Mouse (Mus musculus) E14TG2a.4 (cell line): ENCODE results near the gene Pdzd4.
A peak's percentile ranks its signal among the peaks of the same experiment; 100 is the strongest.

ENCODE experiments used
- H3K27me3 ChIP-seq: 2 replicates; pipeline ENCODE4 v1.6.1; 2014; ENCODE audit warnings: low read length, control low read depth; ENCODE audit not compliant: insufficient read depth
- H3K36me3 ChIP-seq: 2 replicates; pipeline ENCODE4 v1.6.1; 2014; ENCODE audit warnings: low read length, control low read depth; ENCODE audit not compliant: insufficient read depth
- H3K4me1 ChIP-seq: replicated peaks from 2 replicates; pipeline ENCODE4 v1.6.1; 2014; ENCODE audit warnings: low read depth, low read length, control low read depth
- H3K4me3 ChIP-seq: replicated peaks from 2 replicates; pipeline ENCODE4 v1.5.1; 2014; ENCODE audit warnings: mild to moderate bottlenecking, low read length
- H3K9me3 ChIP-seq: 2 replicates; pipeline ENCODE4 v1.6.1; 2014; ENCODE audit warnings: low read length, control low read depth
- CTCF ChIP-seq: conservative IDR thresholded peaks from 2 replicates; pipeline ENCODE4 v1.5.1; 2014; ENCODE audit warnings: low read length
- NANOG ChIP-seq: IDR thresholded peaks from 2 replicates; pipeline ENCODE4 v1.6.1; 2014; ENCODE audit warnings: borderline replicate concordance, low read length, mixed read lengths
- POU5F1 ChIP-seq: IDR thresholded peaks from 2 replicates; pipeline ENCODE4 v1.6.1; 2014; ENCODE audit warnings: low read length, borderline replicate concordance

Pdzd4 gene

DNA sequence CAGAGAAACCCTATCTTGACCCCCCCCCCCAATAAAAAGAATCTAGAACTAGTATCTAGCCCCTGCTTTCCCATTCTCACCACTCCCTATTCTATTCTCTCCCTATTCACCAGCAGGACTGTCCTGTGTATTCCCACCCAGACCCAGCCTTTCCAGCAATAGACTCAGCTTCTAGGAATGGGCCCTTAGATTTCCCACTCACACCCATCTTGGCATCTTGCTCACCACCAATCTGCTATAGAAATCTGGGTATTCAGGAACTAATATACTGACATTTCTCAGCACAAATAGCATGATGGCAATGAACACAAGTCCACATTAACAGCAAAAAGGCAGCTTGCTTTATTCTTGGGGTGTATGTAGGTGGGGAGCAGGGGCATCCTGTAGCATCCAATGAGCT lies 31.7 kb downstream of the Pdzd4 start:
- H3K4me3 ChIP-seq = no peak overlapping the region

DNA sequence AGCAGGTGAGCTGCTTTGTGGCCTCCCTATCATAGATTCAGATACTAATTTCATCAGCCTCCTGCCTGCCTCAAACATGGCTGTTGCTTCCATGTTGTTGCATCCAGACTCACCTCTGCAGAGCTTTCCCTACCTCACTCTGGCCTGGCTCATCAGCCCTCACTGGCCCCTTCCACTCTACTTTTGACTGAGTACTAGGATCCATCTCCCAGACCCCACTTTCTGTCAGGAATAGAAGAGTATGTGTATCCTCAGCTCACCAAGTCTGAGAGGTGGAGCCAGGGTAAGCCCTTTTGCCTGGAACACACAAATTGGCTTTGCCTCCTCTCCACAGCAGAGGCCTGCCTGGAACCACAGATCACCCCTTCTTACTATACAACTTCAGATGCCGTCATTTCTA lies 36.3 kb downstream of the Pdzd4 start:
- Histone ChIP-seq H3K9me3 (no peaks in the 10 kb centered on the region), H3K36me3 (peaks cover 72% of the 10 kb centered on the region), H3K27me3 (no peaks in the 10 kb centered on the region), H3K4me3 (peak overlapping the region; percentile 89), H3K4me1 (peaks cover 72% of the 10 kb centered on the region)
- no peak for TF ChIP-seq CTCF
- TF ChIP-seq POU5F1 = no peak
- no peak for TF ChIP-seq NANOG

More for the DNA sequence above, 31.7 kb downstream of the Pdzd4 start:
- Histone ChIP-seq H3K9me3 (no peaks in the 10 kb centered on the region), H3K36me3 (peaks cover 83% of the 10 kb centered on the region), H3K27me3 (no peaks in the 10 kb centered on the region), H3K4me1 (peaks cover 83% of the 10 kb centered on the region)
- no peak for TF ChIP-seq NANOG
- TF ChIP-seq CTCF = no peak
- no peak for TF ChIP-seq POU5F1

DNA sequence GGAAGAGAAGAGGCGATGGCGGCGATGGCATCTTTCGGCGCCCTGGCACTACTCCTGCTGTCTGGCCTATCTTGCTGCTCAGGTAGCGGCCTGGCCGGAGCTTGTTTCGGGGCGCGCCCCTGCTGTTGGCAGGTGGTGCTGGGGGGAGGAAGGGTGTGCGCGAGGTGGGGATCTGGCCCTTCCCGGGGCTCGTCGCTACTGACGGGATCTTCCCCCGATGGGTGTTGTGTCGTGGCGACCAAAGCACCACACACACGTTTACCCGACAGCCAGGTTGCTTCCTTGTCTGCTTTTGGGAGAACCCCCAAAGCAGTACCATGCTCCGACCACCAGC lies 37.6 kb downstream of the Pdzd4 start:
- Histone ChIP-seq H3K27me3 (no peaks in the 10 kb centered on the region), H3K4me1 (peaks cover 63% of the 10 kb centered on the region), H3K9me3 (no peaks in the 10 kb centered on the region), H3K4me3 (peak overlapping the region; percentile 89), H3K36me3 (peaks cover 74% of the 10 kb centered on the region)
- TF ChIP-seq NANOG = no peak
- no peak for TF ChIP-seq POU5F1
- TF ChIP-seq CTCF = no peak

DNA sequence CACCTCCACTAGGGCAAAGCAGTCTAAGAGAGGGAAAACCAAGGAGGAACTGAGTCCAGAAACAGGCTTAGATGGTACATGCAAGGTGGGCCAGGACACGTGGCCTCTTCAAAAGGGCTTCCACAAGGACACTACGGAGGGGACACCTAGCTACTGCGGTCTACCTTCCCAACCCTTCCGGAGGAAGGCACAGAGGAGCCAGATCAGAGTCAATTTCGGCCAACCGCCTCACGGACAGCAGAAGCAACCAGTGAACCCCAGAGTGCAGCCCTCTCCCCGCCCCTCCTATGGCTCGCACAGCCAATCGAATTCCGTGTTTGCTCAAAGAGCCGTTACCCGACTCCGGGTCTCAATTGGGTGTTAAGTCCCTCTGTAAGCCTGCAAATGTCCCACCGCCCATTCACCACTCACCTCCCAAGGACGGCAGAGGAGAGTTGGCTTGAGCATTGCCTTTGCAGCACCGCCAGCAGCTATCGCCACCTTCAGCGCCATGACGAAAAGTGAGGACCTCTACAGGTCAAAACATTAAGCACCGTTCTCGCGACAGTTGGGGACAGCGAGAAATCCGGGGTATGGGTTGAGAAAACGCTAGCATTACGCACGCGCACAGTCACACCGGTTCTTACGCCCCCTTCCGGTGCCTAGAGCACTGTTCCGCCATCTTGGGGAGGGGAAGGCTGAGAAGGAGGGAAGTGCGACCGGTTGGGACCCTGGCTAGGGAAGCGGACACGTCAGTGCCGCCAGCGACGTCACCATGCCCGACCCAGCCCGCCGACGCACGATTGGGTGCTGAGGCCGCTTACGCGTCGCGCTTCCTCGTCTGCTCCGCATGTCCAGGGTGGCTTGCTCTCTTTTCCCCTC lies 38.2 kb downstream of the Pdzd4 start, which contains the start of the genes Idh3g and Ssr4:
Idh3g (minus strand) TSS at position 534 of the 861 bp plus-strand sequence.
Ssr4 (plus strand) TSS at position 665 of the 861 bp plus-strand sequence.
- H3K36me3 ChIP-seq = peaks cover 74% of the 10 kb centered on the region
- H3K4me3 ChIP-seq = peak within 1 kb of the TSS; percentile 89
- peaks cover 59% of the 10 kb centered on the region for H3K4me1 ChIP-seq
- H3K27me3 ChIP-seq = no peaks in the 10 kb centered on the region
- H3K9me3 ChIP-seq = no peaks in the 10 kb centered on the region
- TF ChIP-seq POU5F1 (no peak), CTCF (0 out of 2 replicates have a peak, but pooled peaks have one; percentile 5)

DNA sequence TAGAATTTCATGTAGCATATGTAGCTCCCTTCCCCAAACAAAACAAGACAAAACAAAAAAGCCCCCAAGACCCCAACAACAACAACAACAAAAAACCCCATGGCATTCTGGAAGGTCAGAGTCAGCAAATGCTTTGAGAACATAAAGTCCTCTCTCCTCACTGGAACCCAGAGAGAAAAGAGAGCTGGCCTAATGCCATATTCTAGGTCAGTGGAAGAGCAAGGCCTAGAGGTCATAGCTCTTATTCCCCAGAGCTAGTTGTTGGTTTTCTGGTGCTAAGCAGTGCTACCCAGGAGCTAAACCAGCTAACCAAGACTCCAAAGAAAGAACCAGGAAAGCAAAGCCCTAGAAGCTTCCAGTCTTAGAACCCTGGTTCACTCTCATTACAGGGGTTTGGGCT lies 39.1 kb downstream of the Pdzd4 start:
- H3K4me1 ChIP-seq = peaks cover 50% of the 10 kb centered on the region
- H3K27me3 ChIP-seq = no peaks in the 10 kb centered on the region
- H3K36me3 ChIP-seq = peaks cover 74% of the 10 kb centered on the region
- no peaks in the 10 kb centered on the region for H3K9me3 ChIP-seq
- no peak for TF ChIP-seq NANOG
- peak overlapping the region; percentile 89 for H3K4me3 ChIP-seq

DNA sequence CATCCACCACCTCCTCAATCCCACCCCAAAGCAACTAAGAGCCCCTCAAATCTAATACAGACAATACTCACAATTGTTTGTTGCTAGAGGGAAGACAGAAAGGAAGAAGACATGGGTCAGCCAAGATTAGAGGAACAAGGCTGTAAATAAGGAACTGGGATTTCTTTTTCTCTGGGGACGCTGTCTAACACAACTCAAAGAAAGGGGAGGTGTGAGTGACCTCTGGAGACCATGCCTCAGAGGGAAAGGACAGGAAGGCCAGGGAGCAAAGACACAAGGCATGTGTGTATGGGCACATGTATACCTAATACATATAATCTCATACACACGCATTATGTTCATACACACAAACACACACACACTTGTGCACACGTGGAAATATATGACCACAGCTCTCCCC lies 42.5 kb downstream of the Pdzd4 start:
- H3K4me3 ChIP-seq = no peak overlapping the region
- no peak for TF ChIP-seq POU5F1
- TF ChIP-seq NANOG = no peak
- no peak for TF ChIP-seq CTCF
- H3K36me3 ChIP-seq = peaks cover 82% of the 10 kb centered on the region
- H3K27me3 ChIP-seq = no peaks in the 10 kb centered on the region
- H3K4me1 ChIP-seq = peaks cover 24% of the 10 kb centered on the region
- no peaks in the 10 kb centered on the region for H3K9me3 ChIP-seq

DNA sequence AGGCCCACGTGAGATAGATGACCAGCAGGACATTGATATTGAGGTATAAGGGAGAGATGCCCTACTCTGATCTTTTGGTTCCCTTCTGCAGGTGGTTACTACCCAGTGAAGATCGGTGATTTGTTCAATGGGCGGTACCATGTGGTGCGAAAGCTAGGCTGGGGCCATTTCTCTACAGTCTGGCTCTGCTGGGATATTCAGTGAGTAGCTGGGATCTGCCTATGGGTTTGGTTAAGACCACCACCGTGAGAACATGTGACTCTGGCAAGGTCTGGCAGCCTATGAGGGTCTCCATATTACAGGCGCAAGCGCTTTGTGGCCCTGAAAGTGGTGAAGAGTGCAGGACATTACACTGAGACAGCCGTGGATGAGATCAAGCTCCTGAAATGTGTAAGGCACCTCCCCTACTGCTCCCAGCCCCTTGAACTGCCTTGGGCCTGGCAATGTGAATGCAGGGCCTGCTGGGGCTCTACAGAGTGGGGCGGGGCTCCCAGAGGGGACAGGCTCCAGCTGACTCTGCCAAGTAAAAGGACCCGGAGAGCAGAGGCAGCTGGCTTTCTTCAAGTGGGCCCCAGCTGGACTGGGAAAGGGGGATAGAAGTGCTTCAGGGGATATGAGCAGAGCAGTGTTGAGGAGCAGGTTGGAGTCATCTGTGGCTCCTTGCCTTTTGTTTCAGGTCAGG lies 49.8 kb downstream of the Pdzd4 start:
- H3K36me3 ChIP-seq = peaks cover 42% of the 10 kb centered on the region
- H3K9me3 ChIP-seq = no peaks in the 10 kb centered on the region
- TF ChIP-seq NANOG (no peak), CTCF (no peak), POU5F1 (no peak)
- H3K27me3 ChIP-seq = no peaks in the 10 kb centered on the region
- H3K4me1 ChIP-seq = no peaks in the 10 kb centered on the region
- H3K4me3 ChIP-seq = no peak overlapping the region

DNA sequence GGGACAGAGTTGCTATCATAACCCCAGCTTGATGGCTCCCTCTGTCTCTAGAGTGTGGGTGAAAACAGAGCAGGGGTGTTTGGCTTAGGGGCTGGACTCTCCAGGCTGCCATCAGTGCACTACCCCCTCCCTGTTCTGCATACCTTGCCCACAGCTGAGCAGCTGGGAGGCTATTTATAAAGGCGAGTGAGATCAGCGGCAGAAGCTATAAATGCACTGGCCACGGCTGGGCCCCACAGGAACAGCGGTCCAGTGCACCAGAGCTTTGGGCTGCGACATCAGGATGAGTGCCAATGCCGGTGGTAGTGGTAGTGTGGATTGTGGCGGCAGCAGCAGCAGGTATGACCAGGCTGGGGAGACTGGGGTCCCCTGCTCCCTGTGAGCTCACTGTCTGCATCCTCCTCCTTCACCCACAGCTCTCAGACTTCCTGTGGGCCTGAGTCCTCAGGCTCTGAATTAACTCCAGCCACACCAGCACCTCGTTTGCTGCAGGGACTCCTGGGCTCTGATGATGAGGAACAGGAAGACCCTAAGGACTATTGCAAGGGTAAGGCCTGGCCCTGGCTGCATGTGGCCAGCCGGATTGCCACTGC lies 50.5 kb downstream of the Pdzd4 start, which contains the start of gene Srpk3:
Srpk3 (plus strand) TSS at position 238 of the 593 bp plus-strand sequence.
- Histone ChIP-seq H3K4me3 (no peak within 1 kb of the TSS), H3K9me3 (no peaks in the 10 kb centered on the region), H3K4me1 (no peaks in the 10 kb centered on the region), H3K36me3 (peaks cover 35% of the 10 kb centered on the region), H3K27me3 (no peaks in the 10 kb centered on the region)
- TF ChIP-seq POU5F1 (no peak), NANOG (no peak), CTCF (no peak)
